In genomic region chr8:37215894-37216293, GRCm38 (mm10) we compare ENCODE assay signal across 16 mouse cellular contexts.
DNase-seq lines count a peak whose midpoint lies in the region; ATAC-seq lines count a peak whose summit lies in the region.
"Had no signal": no experiment of that assay in that cellular context is flagged by ENCODE, and none has a peak within 500 bp of the region (broad histone marks: within the 10 kb centered on the region; RNA-seq: fewer than 3 reads in every experiment).

No protein-coding gene starts in this region.

- no peak for DNase-seq in frontal cortex, postnatal 14 days (ENCODE audit: low spot score in 2 of 2)
- DNase-seq in left cerebral cortex, adult 18-20 months (ENCODE audit: low spot score in 2 of 2) = peak; percentile 2 to 22
- DNase-seq in left cerebral cortex, postnatal 4 days = no peak
- DNase-seq in adrenal gland, postnatal 10 days = peak; percentile 21
- peak; percentile 11 to 20 for DNase-seq in adrenal gland, postnatal 36 days
- no peak for DNase-seq in ovary, postnatal 36 days (ENCODE audit: low spot score)
- DNase-seq: cerebellum, adult 18-20 months; heart, adult 18-20 months; kidney, adult 8-10 months; lung, postnatal 10 days; midbrain, embryonic 14.5 days; retina, postnatal 1 day; thymus, postnatal 25 days had no signal

- ATAC-seq in frontal cortex, adult (ENCODE audit: low TSS enrichment) = peak; percentile 86
- ATAC-seq: activated CD4-positive, CD25-positive, alpha-beta regulatory T cell, adult 4 months; Patski had no signal

- intact Hi-C loops in left cerebral cortex, postnatal 4 days (cut with DNase I) = no loop called here

Comparison
In these comparisons a context has a peak if more than half of its experiments do, and no peak if none do; other contexts are left out.
1. DNase-seq: peak in left cerebral cortex, adult 18-20 months (2 of 2), adrenal gland, postnatal 10 days (single experiment) and adrenal gland, postnatal 36 days (2 of 2); none in frontal cortex, postnatal 14 days (0 of 2), left cerebral cortex, postnatal 4 days (single experiment) and ovary, postnatal 36 days (single experiment).